Mouse (Mus musculus) monocyte, adult 5-6 weeks (primary cell): ENCODE results near the gene Defa34. TPM values are rescaled to one million over a fixed set of nuclear protein-coding genes. Genes with fewer than 3 reads are reported as not detected.
"Not testable (repeated sequence)": the region's sequence is repeated elsewhere in the genome, so short reads cannot be mapped to it uniquely, and the experiment has no call there.

Experiments used
- ATAC-seq: fragments of 153-309, 156-312 bp; replicated peaks from 2 replicates; pipeline ENCODE4 v1.8.0; 2017; ENCODE audit warnings: mild to moderate bottlenecking; ENCODE audit not compliant: low TSS enrichment, insufficient number of reproducible peaks, severe bottlenecking, poor library complexity, low FRiP score
- total RNA-seq: library from RNA; stranded (forward); fragments of 200-1000, 200-491, 200-594 nt; gene quantifications from 3 replicates; pipeline ENCODE4 v1.2.3, GENCODE M21; 2017

Gene Defa34
- total RNA-seq, result not detected in 3 replicates

DNA sequence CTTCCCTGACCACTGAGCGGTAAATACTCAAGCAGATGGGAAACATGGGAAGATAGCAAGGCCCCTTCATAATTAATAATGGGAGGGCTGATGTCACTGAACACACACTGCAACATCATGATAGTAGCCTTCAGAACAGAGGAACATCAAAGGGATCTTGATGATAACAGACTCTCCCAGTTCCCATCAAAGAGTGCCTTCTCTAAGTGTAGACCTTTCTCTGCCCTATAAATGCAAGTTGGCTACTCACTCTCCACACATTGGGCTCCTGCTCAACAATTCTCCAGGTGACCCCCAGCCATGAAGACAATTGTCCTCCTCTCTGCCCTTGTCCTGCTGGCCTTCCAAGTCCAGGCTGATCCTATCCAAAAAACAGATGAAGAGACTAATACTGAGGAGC, at the start of gene Defa34:
Gene Defa34 (plus strand): TSS at position 301 of the 400 bp plus-strand sequence.
- not testable (repeated sequence) for ATAC-seq

DNA sequence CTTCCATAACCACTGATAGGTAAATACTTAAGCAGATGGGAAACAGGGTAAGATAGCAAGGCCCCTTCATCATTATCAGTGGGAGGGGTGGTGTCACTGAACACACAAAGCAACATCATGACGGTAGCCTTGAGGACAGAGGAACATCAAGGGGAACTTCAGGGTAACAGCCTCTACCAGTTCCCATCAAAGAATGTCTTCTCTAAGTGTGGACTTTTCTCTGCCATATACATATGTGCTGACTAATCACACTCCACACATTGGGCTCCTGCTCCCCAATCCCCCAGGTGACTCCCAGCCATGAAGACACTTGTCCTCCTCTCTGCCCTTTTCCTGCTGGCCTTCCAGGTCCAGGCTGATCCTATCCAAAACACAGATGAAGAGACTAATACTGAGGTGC, 47.7 kb upstream of the Defa34 start, which contains the start of gene Defa26:
Gene Defa26 (plus strand): TSS at position 301 of the 400 bp plus-strand sequence.
- ATAC-seq, result not testable (repeated sequence)

DNA sequence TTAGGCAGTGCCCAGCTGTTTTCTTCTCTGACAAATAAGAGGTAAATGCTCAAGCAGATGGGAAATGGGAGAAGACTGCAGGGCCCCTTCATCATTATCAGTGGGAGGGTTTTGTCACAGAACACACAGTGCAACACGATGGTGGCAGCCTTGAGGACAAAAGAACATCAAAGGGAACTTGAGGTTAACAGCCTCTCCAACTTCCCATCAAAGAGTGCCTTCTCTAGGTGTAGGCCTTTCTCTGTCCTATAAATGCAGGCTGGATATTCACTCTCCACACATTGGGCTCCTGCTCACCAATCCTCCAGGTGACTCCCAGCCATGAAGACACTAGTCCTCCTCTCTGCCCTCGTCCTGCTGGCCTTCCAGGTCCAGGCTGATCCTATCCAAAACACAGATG, 10.1 kb upstream of the Defa34 start, which contains the start of gene Defa17:
Gene Defa17 (plus strand): TSS at position 301 of the 400 bp plus-strand sequence.
- not testable (repeated sequence) for ATAC-seq

DNA sequence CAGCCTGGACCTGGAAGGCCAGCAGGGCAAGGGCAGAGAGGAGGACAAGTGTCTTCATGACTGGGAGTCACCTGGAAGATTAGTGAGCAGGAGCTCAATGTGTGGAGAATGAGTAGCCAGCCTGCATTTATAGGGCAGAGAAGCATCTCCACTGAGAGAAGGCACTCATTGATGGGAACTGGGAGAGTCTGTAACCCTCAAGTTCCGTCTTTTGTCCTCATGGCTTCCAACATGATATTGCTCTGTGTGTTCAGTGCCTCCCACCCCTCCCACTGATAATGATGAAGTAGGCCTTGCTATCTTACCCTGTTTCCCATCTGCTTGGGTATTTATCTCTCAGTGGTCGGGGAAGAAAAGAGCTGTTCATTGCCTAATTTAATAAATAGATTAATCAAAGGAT, 37.9 kb downstream of the Defa34 start, which contains the start of gene AY761184:
Gene AY761184 (minus strand): TSS at position 101 of the 400 bp plus-strand sequence.
- not testable (repeated sequence) for ATAC-seq

Other genes with a start within 250 kb of the Defa34 start
- gene Defa36, start 238.4 kb upstream of the Defa34 start, total RNA-seq, result not detected in 3 replicates
- gene Gm7849, start 209.2 kb upstream of the Defa34 start, total RNA-seq, result not detected in 3 replicates
- gene Defa20, start 156.5 kb upstream of the Defa34 start, total RNA-seq, result not detected in 3 replicates
- not detected in 3 replicates for gene Defa32, start 136.8 kb upstream of the Defa34 start, total RNA-seq
- gene Defa37, start 100.4 kb upstream of the Defa34 start, total RNA-seq, result not detected in 3 replicates
- not detected in 3 replicates for gene Defa28, start 82.8 kb upstream of the Defa34 start, total RNA-seq
- not detected in 3 replicates for gene Gm7861, start 71.3 kb upstream of the Defa34 start, total RNA-seq
- gene Defa26, start 47.6 kb upstream of the Defa34 start, total RNA-seq, result not detected in 3 replicates
- gene Defa17, start 10.0 kb upstream of the Defa34 start, total RNA-seq, result not detected in 3 replicates
- gene AY761184, start 37.8 kb downstream of the Defa34 start, total RNA-seq, result not detected in 3 replicates
- gene Defa24, start 68.7 kb downstream of the Defa34 start, total RNA-seq, result not detected in 3 replicates
- gene Defb50, start 157.7 kb downstream of the Defa34 start, total RNA-seq, result not detected in 3 replicates
- not detected in 3 replicates for gene Defb2, start 174.1 kb downstream of the Defa34 start, total RNA-seq
- gene Defb10, start 193.1 kb downstream of the Defa34 start, total RNA-seq, result not detected in 3 replicates
- gene Defb9, start 219.6 kb downstream of the Defa34 start, total RNA-seq, result not detected in 3 replicates
- not detected in 3 replicates for gene Defb11, start 240.6 kb downstream of the Defa34 start, total RNA-seq